Mouse (Mus musculus) G1E (cell line): Measurements from ENCODE around the gene Vav1.

ENCODE experiments used
- CTCF ChIP-seq: IDR thresholded peaks from 2 replicates; pipeline ENCODE4 v1.5.1; 2012; ENCODE audit warnings: low read depth, low read length, inconsistent platforms, mixed read lengths
- GATA1 ChIP-seq: IDR thresholded peaks from 2 replicates; pipeline ENCODE4 v1.6.1; 2012; ENCODE audit warnings: borderline replicate concordance, low read length, inconsistent platforms, mixed read lengths

GRCm38 (mm10) chr17:57351107-57351506 lies 72.2 kb downstream of the Vav1 start:
- TF ChIP-seq CTCF (no peak), GATA1 (no peak)
